Mouse (Mus musculus) myocyte (in vitro differentiated cells): ENCODE data around the gene Vipr1. TPM values are rescaled to one million over a fixed set of nuclear protein-coding genes. Genes with fewer than 3 reads are reported as not detected.
A peak's percentile ranks its signal among the peaks of the same experiment; 100 is the strongest.

ENCODE experiments used
- H3K27me3 ChIP-seq: one replicate; pipeline ENCODE4 v1.6.1; 2011; ENCODE audit not compliant: control insufficient read depth, insufficient read depth, insufficient read length
- H3K36me3 ChIP-seq: one replicate; pipeline ENCODE4 v1.6.1; 2011; ENCODE audit not compliant: control insufficient read depth, insufficient read depth
- H3K4me2 ChIP-seq: one replicate; pipeline ENCODE4 v1.6.1; 2011; ENCODE audit warnings: low read depth, control low read depth
- H3K4me3 ChIP-seq: one replicate; pipeline ENCODE4 v1.5.1; 2011; ENCODE audit warnings: mild to moderate bottlenecking, control low read depth, moderate library complexity
- H3K79me2 ChIP-seq: one replicate; pipeline ENCODE4 v1.6.1; 2011; ENCODE audit not compliant: control insufficient read depth, insufficient read depth
- H3ac ChIP-seq: one replicate; pipeline ENCODE4 v1.6.1; 2011; ENCODE audit not compliant: control insufficient read depth, insufficient read length
- CEBPB ChIP-seq: IDR thresholded peaks from 2 replicates; pipeline ENCODE4 v1.6.1; 2011; ENCODE audit warnings: mild to moderate bottlenecking, moderate library complexity; ENCODE audit not compliant: poor library complexity, insufficient read depth, severe bottlenecking
- E2F4 ChIP-seq: IDR thresholded peaks from one replicate; pipeline ENCODE4 v1.6.1; 2011; ENCODE audit warnings: mild to moderate bottlenecking, control low read depth, moderate library complexity; ENCODE audit not compliant: insufficient read depth
- MAX ChIP-seq: IDR thresholded peaks from one replicate; pipeline ENCODE4 v1.6.1; 2011; ENCODE audit warnings: low read depth, mild to moderate bottlenecking, control low read depth
- MYOD1 ChIP-seq, 3 experiments: IDR thresholded peaks; one replicate each; pipeline ENCODE4 v1.6.1; 2011; ENCODE audit warnings: control low read depth in 2 of 3, low read depth in 2 of 3, mild to moderate bottlenecking in 2 of 3, moderate library complexity in 1 of 3; ENCODE audit not compliant: insufficient read length in 2 of 3, control insufficient read depth in 1 of 3
- MYOG ChIP-seq, 3 experiments: IDR thresholded peaks; one replicate each; pipeline ENCODE4 v1.6.1; 2011; ENCODE audit warnings: control low read depth in 2 of 3, low read depth in 2 of 3, mild to moderate bottlenecking in 2 of 3; ENCODE audit not compliant: insufficient read length in 2 of 3, control insufficient read depth in 1 of 3, insufficient read depth in 1 of 3
- POLR2A ChIP-seq: IDR thresholded peaks from one replicate; pipeline ENCODE4 v1.6.1; 2011; ENCODE audit warnings: low read depth, mild to moderate bottlenecking, control low read depth, moderate library complexity; ENCODE audit not compliant: insufficient read length
- POLR2AphosphoS2 ChIP-seq: IDR thresholded peaks from one replicate; pipeline ENCODE4 v1.6.1; 2011; ENCODE audit warnings: low read depth, control low read depth; ENCODE audit not compliant: insufficient read length
- REST ChIP-seq: IDR thresholded peaks from one replicate; pipeline ENCODE4 v1.6.1; 2011; ENCODE audit warnings: mild to moderate bottlenecking, control low read depth, moderate library complexity; ENCODE audit not compliant: insufficient read depth, insufficient read length
- SRF ChIP-seq: IDR thresholded peaks from one replicate; pipeline ENCODE4 v1.6.1; 2011; ENCODE audit warnings: low read depth; ENCODE audit not compliant: control insufficient read depth, insufficient read length
- TCF12 ChIP-seq: IDR thresholded peaks from one replicate; pipeline ENCODE4 v1.6.1; 2011; ENCODE audit warnings: mild to moderate bottlenecking, control low read depth; ENCODE audit not compliant: poor library complexity, insufficient read depth, severe bottlenecking
- TCF3 ChIP-seq: IDR thresholded peaks from one replicate; pipeline ENCODE4 v1.6.1; 2011; ENCODE audit warnings: low read depth, control low read depth; ENCODE audit not compliant: insufficient read length
- USF1 ChIP-seq: IDR thresholded peaks from one replicate; pipeline ENCODE4 v1.6.1; 2011; ENCODE audit warnings: low read depth, mild to moderate bottlenecking, control low read depth, moderate library complexity
- polyA plus RNA-seq: library from polyadenylated mRNA; unstranded; fragments of >200 nt; fragmentation: generic; extraction: Trizol; gene quantifications from one replicate; pipeline ENCODE4 v1.2.1, GENCODE M21; 2012; ENCODE audit warnings: missing spikeins

The Vipr1 gene
- polyA plus RNA-seq, 1 experiment = 0.29 TPM

- Histone ChIP-seq H3ac (peak overlapping the region; percentile 68), H3K4me2 (peak overlapping the region; percentile 90), H3K79me2 (peaks cover 52% of the 10 kb centered on the region), H3K36me3 (no peaks in the 10 kb centered on the region), H3K4me3 (peak overlapping the region; percentile 80), H3K27me3 (no peaks in the 10 kb centered on the region)
- peak in 1 of 3 experiments; percentile 34 for TF ChIP-seq MYOG (IDR thresholded peaks at IDR 0.05; ENCODE audit: control insufficient read depth in 1 of 3, insufficient read depth in 1 of 3, insufficient read length in 2 of 3, low read depth in 2 of 3)
- peak; percentile 15 for TF ChIP-seq POLR2A
- no peak for TF ChIP-seq POLR2AphosphoS2
- no peak for TF ChIP-seq TCF12
- no peak for TF ChIP-seq E2F4
- no peak for TF ChIP-seq TCF3
- no peak for TF ChIP-seq MAX
- TF ChIP-seq REST = no peak
- TF ChIP-seq MYOD1 (IDR thresholded peaks at IDR 0.05; ENCODE audit: control insufficient read depth in 1 of 3, insufficient read length in 2 of 3, low read depth in 2 of 3) = peak in 2 of 3 experiments; percentile 16 to 41
- no peak for TF ChIP-seq USF1
- no peak for TF ChIP-seq CEBPB
- no peak for TF ChIP-seq SRF
These were observed 77.1 kb downstream of the Vipr1 start for GRCm38 (mm10) chr9:121719347-121720331.

Other genes with a start within 250 kb of the Vipr1 start
- gene Cck, start 147.0 kb upstream of the Vipr1 start, polyA plus RNA-seq = 0.10 TPM
- gene Lyzl4, start 620 bp upstream of the Vipr1 start, polyA plus RNA-seq = not detected
- 6.2 TPM for gene Sec22c, start 62.8 kb downstream of the Vipr1 start, polyA plus RNA-seq
- gene Ss18l2, start 67.6 kb downstream of the Vipr1 start, polyA plus RNA-seq = 81.5 TPM
- gene Nktr, start 76.5 kb downstream of the Vipr1 start, polyA plus RNA-seq = 9.0 TPM
- 47.0 TPM for gene Zfp651, start 116.6 kb downstream of the Vipr1 start, polyA plus RNA-seq
- gene Klhl40, start 134.9 kb downstream of the Vipr1 start, polyA plus RNA-seq = 70.4 TPM
- gene Hhatl, start 149.8 kb downstream of the Vipr1 start, polyA plus RNA-seq = 1.9 TPM
- gene Ccdc13, start 196.7 kb downstream of the Vipr1 start, polyA plus RNA-seq = 0.01 TPM
- 115 TPM for gene Higd1a, start 215.6 kb downstream of the Vipr1 start, polyA plus RNA-seq